Mouse (Mus musculus): ENCODE results near the gene Bcam. TPM values are rescaled to one million over a fixed set of nuclear protein-coding genes. Genes with fewer than 3 reads are reported as not detected.

Gene Bcam
- polyA plus RNA-seq, 1 experiment, result 25.3 TPM

DNA sequence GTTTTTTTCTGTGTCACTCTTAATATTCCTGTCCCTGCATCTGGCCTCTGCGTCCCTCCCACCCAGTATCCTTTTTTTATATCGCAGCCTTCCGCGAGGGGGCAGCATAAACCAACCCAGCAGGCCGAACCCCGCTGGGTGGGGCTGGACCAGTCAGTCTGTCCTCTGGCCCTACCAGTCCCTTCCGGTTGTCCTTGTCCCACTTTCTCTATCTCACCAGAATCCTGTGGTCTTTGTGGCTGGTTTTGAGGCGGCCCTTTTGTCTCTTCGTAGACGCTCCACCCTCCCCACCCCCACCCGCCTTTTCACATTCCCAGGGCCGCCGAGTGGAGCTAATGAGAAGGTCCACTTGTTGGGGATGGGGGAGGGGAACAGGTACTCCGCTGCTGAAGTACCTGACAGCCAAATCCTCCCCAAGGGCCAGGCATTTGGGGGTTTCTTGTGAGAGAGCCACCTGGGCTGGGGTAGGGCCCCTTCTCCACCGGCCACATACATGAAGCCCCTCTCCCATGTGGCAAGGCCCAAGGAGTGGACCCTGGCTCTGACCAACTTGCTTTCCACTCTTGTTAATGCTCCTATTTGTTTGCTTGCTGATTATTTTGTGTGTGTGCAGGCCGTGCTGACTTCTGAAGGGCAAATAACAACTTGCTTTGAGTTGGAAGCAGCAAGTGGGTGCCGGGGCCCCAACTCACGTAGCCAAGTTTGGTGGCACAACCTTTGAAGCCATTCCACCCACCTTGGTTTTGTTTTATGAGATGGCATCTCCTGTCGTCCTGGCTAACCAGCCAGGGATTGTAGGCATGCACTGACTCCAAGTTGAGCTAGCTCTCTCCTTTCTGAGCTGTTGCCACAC is 20.4 kb downstream of the Bcam start, which contains the start of gene Nectin2:
Nectin2 (minus strand) TSS at position 267 of the 853 bp plus-strand sequence.
- no peak for TF ChIP-seq POLR2A (IDR thresholded peaks at IDR 0.05; ENCODE audit: borderline replicate concordance, insufficient read depth, low read length)
- peak; percentile 62 for TF ChIP-seq CTCF (IDR thresholded peaks at IDR 0.05; ENCODE audit: borderline replicate concordance, insufficient read depth, low read depth, low read length)
- no peaks in the 10 kb centered on the region; the same call in 1 of the 2 replicates for H3K4me1 ChIP-seq (ENCODE audit: control insufficient read depth, insufficient read depth, low read length)
- H3K27me3 ChIP-seq (ENCODE audit: control insufficient read depth, insufficient read depth, low read length), result no peaks in the 10 kb centered on the region
- peak; percentile 65 to 66 for DNase-seq
- 20% methylated on average over 19 of the region's 19 CpGs for WGBS
- peak within 1 kb of the TSS; percentile 48 for H3K4me3 ChIP-seq (replicated peaks; ENCODE audit: insufficient read depth, low read depth, low read length)
- H3K27ac ChIP-seq (ENCODE audit: insufficient read depth, low read length), result no peak within 1 kb of the TSS

DNA sequence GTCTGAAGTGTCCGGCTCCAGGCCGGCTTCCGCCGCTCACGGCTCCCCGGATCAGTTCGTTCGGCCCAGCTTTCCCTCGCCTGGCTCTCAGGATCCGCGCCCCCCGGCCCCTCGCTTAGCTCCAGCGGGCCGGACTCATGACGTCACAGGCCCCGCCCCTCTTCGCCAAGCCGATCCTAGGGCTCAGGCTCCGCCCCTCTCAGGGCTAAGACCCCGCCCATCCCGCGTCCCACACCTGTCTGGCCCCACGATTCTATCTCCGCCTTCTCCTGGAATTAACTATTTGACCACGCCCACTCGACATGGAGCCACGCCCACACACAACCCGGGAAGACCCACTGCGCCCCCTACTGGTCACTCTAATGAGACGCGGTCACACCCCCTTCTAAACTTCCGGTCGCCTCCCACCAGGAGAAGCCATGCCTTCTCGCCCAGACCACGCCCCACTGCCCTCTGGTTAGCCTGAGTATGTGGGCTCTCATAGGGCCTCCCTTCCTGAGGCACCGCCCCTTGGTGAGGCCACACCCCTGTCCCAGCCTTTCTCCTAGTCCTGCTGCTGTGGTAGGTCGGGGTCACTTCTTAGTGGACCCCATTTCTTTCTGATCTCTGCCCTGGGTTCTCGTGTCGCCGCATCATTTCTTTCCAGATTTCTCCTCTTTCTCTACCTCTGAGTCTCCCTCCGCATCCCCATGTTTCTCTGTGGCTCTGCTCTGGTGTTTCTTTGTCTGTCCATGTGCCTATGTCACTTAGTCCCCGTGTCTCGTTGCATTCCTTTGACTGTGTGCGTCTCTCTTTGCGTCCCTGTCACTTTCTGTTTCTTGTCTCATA is 21.2 kb downstream of the Bcam start:
- WGBS, result 1% methylated on average over 46 of the region's 46 CpGs
- peak; percentile 44; the same call in 1 of the 2 replicates for TF ChIP-seq CTCF (IDR thresholded peaks at IDR 0.05; ENCODE audit: borderline replicate concordance, insufficient read depth, low read depth, low read length)
- no peak for TF ChIP-seq POLR2A (IDR thresholded peaks at IDR 0.05; ENCODE audit: borderline replicate concordance, insufficient read depth, low read length)
- H3K27ac ChIP-seq (ENCODE audit: insufficient read depth, low read length), result no peak overlapping the region
- no peaks in the 10 kb centered on the region for H3K27me3 ChIP-seq (ENCODE audit: control insufficient read depth, insufficient read depth, low read length)
- H3K4me3 ChIP-seq (replicated peaks; ENCODE audit: insufficient read depth, low read depth, low read length), result peak overlapping the region; percentile 48
- H3K4me1 ChIP-seq (ENCODE audit: control insufficient read depth, insufficient read depth, low read length), result no peaks in the 10 kb centered on the region; the same call in 1 of the 2 replicates
- peak; percentile 71 to 73 for DNase-seq

DNA sequence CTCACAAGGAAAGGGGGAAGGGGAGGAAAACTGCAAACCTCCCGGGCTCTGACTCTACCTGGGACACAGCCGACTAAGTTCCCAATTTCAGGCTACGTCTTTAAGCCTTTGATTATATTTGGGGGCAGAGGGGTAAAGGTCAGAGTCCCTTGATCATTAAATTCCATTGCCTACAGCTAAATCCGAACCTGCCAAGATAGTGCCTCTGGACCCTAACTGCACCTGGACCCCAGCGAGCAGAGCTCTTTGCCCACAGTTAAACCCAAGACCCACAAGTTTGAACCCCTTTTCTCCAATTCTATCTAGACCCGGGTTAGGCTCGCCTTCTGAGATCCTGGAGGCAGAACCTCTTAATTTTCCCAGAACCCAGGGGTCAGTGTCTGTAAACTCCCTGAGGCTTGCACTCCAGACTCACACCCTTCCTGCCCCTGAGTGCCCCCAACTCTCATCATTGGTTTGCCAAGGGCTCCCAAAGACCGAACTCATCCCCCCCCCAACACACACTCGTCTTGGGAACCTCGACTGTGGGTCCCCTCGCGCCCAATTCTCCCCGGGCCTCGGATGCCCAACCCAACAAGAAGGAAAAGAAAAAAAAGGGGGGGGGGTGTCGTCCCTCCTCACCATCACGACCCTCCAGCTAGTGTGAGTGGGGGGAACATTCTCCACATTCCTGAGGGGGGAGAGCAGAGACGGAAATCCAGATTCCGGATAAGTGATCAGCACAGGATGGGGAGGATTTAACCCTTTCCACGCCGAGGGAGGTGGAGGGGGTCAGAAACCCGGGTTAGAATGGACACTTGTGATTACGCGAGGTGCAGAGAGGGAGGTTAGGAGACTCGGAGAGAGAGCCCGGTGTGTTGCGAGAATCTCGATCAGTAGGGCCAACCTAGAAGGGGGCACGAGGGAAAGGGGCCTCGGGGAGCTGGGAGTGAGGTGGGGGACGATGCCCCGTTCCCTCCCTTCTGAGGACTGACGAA is 22.3 kb downstream of the Bcam start:
- 2% methylated on average over 32 of the region's 32 CpGs for WGBS
- Histone ChIP-seq H3K27ac (ENCODE audit: insufficient read depth, low read length) (no peak overlapping the region), H3K4me1 (ENCODE audit: control insufficient read depth, insufficient read depth, low read length) (no peaks in the 10 kb centered on the region; the same call in 1 of the 2 replicates), H3K27me3 (ENCODE audit: control insufficient read depth, insufficient read depth, low read length) (no peaks in the 10 kb centered on the region), H3K4me3 (replicated peaks; ENCODE audit: insufficient read depth, low read depth, low read length) (peak overlapping the region; percentile 48)
- DNase-seq, result no peak
- TF ChIP-seq POLR2A (IDR thresholded peaks at IDR 0.05; ENCODE audit: borderline replicate concordance, insufficient read depth, low read length) (no peak), CTCF (IDR thresholded peaks at IDR 0.05; ENCODE audit: borderline replicate concordance, insufficient read depth, low read depth, low read length) (no peak)

DNA sequence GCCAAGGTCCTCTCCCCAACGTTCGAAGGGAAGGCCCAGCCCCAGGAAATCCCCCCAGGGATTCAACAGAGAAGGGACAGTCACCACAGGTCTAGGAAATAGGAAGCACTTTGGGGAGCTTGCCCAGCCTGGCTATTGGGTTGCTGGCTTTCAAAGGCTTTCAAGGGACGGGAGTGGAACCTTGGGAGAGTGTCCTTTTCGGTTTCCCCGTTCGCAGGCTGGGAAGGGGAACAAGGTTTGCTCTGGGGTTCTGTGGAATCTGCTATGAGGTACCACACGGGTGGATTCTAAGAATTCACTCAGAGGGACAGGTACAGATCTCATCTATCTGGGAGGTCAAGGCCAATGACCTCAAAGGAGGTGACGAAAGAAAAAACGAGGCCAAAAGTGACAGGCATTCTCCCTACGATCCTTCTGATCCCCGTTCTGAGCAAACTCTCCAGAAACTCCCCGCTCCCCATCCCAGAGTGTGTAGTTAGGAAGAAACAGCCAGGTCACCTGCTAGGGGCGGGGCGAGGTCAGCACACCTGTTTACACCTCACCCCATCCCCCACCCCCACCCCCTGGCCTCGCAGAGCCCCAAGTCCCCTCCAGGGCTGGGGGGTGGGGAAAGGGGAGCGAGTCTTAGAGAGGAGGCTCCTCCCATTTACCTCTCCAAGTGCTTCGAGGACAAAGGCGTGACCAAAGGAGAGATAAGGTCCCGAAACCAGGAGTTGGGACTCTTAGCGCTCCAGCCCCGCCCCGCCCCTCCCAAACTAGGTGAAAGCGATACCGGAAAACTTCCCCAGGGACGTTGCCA is 23.2 kb downstream of the Bcam start:
- no peaks in the 10 kb centered on the region for H3K27me3 ChIP-seq (ENCODE audit: control insufficient read depth, insufficient read depth, low read length)
- H3K4me3 ChIP-seq (replicated peaks; ENCODE audit: insufficient read depth, low read depth, low read length), result no peak overlapping the region
- H3K27ac ChIP-seq (ENCODE audit: insufficient read depth, low read length), result no peak overlapping the region
- H3K4me1 ChIP-seq (ENCODE audit: control insufficient read depth, insufficient read depth, low read length), result no peaks in the 10 kb centered on the region; the same call in 1 of the 2 replicates
- WGBS, result 20% methylated on average over 25 of the region's 25 CpGs
- no peak for TF ChIP-seq CTCF (IDR thresholded peaks at IDR 0.05; ENCODE audit: borderline replicate concordance, insufficient read depth, low read depth, low read length)
- TF ChIP-seq POLR2A (IDR thresholded peaks at IDR 0.05; ENCODE audit: borderline replicate concordance, insufficient read depth, low read length), result no peak
- DNase-seq, result no peak

DNA sequence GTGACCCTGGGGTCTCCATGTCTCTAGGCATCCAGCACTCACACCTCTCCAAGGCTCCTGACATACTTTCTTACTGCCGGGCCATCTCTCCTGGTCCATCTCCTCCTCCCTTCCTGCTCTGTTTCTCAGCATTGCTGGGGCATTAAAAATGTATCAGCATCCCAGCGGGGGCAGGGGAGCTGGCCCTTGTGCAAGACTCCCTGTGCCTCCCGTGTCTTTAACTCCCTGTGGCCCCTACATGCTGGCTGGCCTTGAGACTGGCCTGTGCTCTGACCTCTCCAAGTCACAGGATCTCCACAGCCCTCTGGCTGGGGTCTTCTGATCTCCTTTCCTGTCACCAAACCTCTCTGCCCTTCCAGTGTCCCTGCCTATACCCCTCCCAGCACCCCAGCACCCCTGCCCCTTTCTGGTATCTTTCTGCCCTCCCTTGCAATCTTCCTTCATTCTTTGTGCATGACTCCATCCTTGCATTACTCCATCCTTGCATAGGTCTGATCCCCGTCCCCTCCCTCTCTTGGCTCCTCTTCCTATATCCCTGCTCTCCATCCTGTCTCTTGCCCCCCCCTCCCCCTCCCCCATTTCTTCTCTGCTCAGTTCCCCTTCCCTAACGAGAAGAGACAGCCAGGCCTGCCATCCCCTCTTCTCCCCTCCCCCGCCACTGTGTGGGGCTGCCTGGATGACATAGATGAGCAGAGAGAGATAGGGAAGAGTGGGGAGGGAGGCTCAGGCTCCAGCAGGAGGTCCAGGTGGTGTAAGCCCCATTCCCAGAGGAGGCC is 24.2 kb downstream of the Bcam start:
- Histone ChIP-seq H3K27me3 (ENCODE audit: control insufficient read depth, insufficient read depth, low read length) (no peaks in the 10 kb centered on the region), H3K4me1 (ENCODE audit: control insufficient read depth, insufficient read depth, low read length) (no peaks in the 10 kb centered on the region; the same call in 1 of the 2 replicates), H3K27ac (ENCODE audit: insufficient read depth, low read length) (no peak overlapping the region), H3K4me3 (replicated peaks; ENCODE audit: insufficient read depth, low read depth, low read length) (no peak overlapping the region)
- WGBS, result 42% methylated on average over 6 of the region's 6 CpGs
- no peak for TF ChIP-seq POLR2A (IDR thresholded peaks at IDR 0.05; ENCODE audit: borderline replicate concordance, insufficient read depth, low read length)
- no peak for TF ChIP-seq CTCF (IDR thresholded peaks at IDR 0.05; ENCODE audit: borderline replicate concordance, insufficient read depth, low read depth, low read length)
- DNase-seq, result no peak

DNA sequence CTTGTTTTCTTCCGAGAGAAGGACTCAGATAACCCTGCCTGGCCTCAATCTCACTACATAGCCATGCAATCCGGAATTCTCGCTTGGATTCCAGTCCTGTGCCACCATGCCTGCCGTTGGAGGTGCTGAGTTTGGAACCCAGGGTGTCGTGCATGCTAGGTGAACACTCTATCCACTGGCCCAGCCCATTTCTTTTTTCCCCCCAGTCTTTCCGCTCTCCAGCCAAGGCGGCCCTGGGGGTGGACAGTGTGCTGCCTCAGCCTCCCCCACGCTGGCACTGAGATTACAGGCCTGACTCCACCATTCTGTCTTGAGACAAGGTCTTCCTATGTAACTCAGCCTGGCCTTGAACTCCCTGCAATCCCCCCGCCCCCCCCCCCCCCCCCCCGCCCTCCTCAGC is 24.8 kb downstream of the Bcam start:
- no peak overlapping the region for H3K27ac ChIP-seq (ENCODE audit: insufficient read depth, low read length)
- TF ChIP-seq POLR2A (IDR thresholded peaks at IDR 0.05; ENCODE audit: borderline replicate concordance, insufficient read depth, low read length) (no peak), CTCF (IDR thresholded peaks at IDR 0.05; ENCODE audit: borderline replicate concordance, insufficient read depth, low read depth, low read length) (no peak)
- no peak for DNase-seq
- H3K4me1 ChIP-seq (ENCODE audit: control insufficient read depth, insufficient read depth, low read length), result no peaks in the 10 kb centered on the region; the same call in 1 of the 2 replicates
- WGBS, result 83% methylated on average over 9 of the region's 10 CpGs
- H3K27me3 ChIP-seq (ENCODE audit: control insufficient read depth, insufficient read depth, low read length), result no peaks in the 10 kb centered on the region
- H3K4me3 ChIP-seq (replicated peaks; ENCODE audit: insufficient read depth, low read depth, low read length), result no peak overlapping the region
